Mouse (Mus musculus): ENCODE measurements around the gene Relch. TPM values are rescaled to one million over a fixed set of nuclear protein-coding genes. Genes with fewer than 3 reads are reported as not detected.

The Relch gene
- polyA plus RNA-seq, 1 experiment from 2014 or later = 33.3 TPM

DNA sequence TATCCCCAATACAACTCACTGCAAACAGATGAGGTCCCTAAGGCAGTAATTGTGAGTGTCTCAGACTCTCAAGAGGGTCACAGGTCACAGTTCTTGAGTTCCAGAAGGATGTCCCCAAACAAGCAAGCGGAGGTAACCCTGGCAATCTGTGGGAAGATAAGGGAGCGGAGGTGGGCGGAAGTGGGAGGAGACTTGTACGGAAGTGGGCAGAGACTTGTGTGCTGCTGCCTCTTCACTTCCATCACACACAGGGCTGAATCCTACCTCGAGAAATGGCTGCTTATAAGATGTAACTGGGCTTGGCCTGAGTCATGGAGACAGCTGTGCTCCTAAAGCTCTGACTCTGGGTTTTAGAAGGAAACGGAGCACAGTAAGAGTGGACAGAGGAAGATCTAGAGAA is 139.3 kb downstream of the Relch start:
- no peaks in the 10 kb centered on the region for H3K27me3 ChIP-seq
- H3K4me1 ChIP-seq = no peaks in the 10 kb centered on the region
- no peak for ATAC-seq (ENCODE audit: insufficient number of reproducible peaks, insufficient read depth, low FRiP score, low TSS enrichment)
- H3K9ac ChIP-seq = no peak overlapping the region
- 60% methylated on average over 6 of the region's 6 CpGs for WGBS
- H3K36me3 ChIP-seq = no peaks in the 10 kb centered on the region
- H3K4me2 ChIP-seq (replicated peaks) = no peak overlapping the region
- no peaks in the 10 kb centered on the region for H3K9me3 ChIP-seq
- H3K27ac ChIP-seq = no peak overlapping the region
- no peak overlapping the region for H3K4me3 ChIP-seq

DNA sequence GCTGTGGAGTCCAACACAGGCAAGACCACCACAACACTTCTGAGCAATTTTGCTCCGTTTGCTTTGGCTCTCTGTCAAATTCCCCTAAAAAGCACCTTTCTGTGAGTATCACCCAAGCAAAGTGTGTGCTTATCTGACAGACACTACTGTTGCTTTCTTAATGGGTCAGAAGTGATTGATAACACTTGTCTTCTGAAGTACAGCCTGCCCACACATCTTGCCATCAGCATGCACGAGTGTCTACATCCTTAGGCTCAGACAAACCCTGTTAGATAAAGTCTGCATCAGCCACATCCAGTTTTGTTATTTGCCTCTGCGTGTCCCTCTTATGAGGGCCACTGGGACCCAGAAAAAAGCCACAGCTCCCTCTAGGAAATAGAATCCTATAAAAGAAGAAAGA is 140.6 kb downstream of the Relch start:
- no peaks in the 10 kb centered on the region for H3K27me3 ChIP-seq
- no peaks in the 10 kb centered on the region for H3K36me3 ChIP-seq
- no peak overlapping the region for H3K27ac ChIP-seq
- no peak overlapping the region for H3K9ac ChIP-seq
- no peaks in the 10 kb centered on the region for H3K9me3 ChIP-seq
- no peak overlapping the region for H3K4me2 ChIP-seq (replicated peaks)
- no peaks in the 10 kb centered on the region for H3K4me1 ChIP-seq
- WGBS = 83% methylated on average over 3 of the region's 3 CpGs
- no peak overlapping the region for H3K4me3 ChIP-seq
- no peak for ATAC-seq (ENCODE audit: insufficient number of reproducible peaks, insufficient read depth, low FRiP score, low TSS enrichment)

Other genes with a start within 250 kb of the Relch start
- 18.1 and 20.6 TPM in 2 replicates for gene Pign, start 184 bp upstream of the Relch start, polyA plus RNA-seq (2016; fragmentation: Nextera tagmentation; extraction: Ambion mirVana)
- gene Tnfrsf11a, start 116.9 kb downstream of the Relch start, polyA plus RNA-seq (2016; fragmentation: Nextera tagmentation; extraction: Ambion mirVana) = 0.84 and 0.90 TPM in 2 replicates